Mouse (Mus musculus) cerebellum, adult 9-10 months (tissue): ENCODE measurements at regions not wholly inside any gene's neighbourhood (a gene's known extent, or its start where the extent isn't known, plus 50 kb on each side); places are given as distances from the start of the nearest gene placed in this dataset.
A peak's percentile ranks its signal among the peaks of the same experiment; 100 is the strongest.

ENCODE experiments used
- DNase-seq: peaks from one replicate; pipeline ENCODE4 v3.0.0; 2022

DNA sequence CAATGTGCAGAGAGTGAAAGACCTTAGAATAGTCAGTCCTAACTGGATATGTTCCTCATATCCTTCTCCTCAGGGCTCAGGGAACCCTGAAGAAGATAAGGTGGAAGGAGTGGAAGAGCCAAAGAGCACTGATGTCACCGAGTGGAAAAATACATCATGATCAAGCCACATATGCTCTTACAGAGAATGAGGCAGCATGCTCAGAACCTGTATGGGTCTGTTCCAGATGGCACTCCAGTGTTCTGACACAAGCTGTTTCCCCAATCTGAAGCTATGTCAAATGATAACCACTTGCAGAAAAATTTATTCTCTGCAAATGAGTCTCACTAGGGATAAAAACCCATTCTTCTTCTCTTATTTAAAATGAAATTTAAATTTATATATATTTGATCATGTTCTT is 572.6 kb upstream of the Robo2 start:
- no peak for DNase-seq

DNA sequence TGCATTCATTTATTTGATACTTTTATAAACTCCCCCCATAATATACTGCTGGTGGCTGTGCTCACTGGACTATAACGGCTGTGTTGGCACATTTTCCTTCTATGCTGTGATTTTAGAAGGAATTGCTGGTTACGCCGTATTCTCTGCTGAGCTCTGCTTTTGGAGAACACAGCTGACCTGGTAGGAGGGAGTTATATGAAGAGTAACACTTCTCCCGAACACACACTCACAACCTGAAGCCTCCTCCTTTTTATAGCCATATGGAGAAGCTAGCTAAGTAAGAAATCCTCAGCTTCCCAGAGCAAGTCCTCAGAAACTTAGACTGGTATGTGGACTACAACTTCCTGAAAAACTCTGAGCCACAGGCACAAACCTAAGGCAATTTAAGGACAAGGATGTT is 554.5 kb upstream of the Robo2 start:
- DNase-seq: no peak

DNA sequence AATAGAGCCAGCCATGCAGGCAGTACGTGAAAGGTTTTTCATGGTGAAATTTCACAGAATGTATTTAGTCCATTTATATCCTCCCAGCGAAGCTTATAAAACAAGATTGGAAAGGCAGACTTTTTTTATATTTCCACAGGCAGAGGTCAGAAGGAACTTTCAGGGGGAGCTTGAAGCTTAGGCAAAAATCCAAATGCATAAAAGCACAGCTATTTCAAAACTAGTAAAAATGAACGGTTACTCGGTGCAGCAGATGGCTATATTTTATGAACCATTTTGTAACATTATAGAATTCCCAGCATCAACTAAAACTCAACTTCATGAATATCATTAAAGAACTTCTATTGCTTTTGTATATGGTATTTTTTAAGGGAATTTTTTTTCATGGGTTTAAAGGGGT is 518.1 kb upstream of the Robo2 start:
- DNase-seq: no peak

- peak; percentile 13 for DNase-seq
Measured at GRCm38 (mm10) chr16:74900835-74901234, 489.2 kb upstream of the Robo2 start.

DNA sequence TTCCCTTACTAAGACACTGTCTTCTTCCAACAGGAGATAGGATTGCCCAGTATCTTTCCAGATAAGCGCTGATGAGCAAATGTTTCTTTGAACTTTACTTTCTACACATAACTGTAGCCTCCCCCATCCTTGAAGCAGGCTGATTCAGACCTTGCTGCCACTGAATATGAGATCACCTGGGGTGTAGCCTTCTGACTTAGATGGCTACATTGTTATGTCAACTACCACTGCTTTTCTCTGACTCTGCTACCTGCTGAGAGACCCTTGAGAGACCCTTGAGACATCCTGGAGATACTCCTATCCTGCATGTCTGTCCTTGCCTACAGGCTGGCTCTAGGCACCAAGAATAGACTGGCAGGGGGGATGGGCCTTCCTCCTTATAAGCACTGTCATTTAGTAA is 476.1 kb upstream of the Robo2 start:
- no peak for DNase-seq

DNA sequence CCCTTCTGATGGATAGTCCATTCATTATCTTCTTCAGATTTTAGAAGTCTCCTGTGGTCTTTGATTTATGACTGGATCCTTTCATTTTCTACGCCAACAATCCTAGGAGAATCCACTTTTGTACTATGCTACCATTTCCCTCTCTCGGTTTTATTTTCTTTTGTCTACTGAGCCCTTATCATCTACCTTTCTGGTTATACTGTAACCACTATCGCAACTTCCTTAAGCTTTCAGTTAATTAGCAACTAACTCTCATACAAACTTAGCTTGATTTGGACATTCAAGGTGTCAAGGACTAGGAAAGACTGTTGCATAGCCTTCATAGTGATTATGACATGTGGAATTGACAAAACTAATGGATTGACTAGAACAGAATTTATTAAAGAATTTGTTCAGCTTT is 467.0 kb upstream of the Robo2 start:
- no peak for DNase-seq

DNA sequence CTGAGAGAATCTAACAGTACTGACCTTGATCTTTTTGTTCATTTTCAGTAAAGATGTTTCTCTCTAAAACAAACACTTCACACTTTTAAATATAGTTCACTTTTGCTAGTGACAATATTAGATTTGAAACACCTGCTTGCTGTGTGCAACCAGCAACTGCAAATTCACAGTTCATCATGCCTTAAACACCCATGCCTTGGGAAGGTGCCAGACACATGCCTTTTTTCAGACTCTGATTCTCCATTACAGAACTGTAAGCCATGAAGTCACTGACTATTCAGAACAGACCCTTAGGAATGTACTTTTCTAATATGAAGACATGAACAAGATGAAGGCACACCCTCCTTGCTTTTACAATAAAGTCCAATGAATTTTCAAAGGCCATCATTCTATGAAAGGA is 462.1 kb upstream of the Robo2 start:
- DNase-seq: no peak

GRCm38 (mm10) chr16:74857752-74858151 is 446.1 kb upstream of the Robo2 start:
- peak; percentile 3 for DNase-seq

DNA sequence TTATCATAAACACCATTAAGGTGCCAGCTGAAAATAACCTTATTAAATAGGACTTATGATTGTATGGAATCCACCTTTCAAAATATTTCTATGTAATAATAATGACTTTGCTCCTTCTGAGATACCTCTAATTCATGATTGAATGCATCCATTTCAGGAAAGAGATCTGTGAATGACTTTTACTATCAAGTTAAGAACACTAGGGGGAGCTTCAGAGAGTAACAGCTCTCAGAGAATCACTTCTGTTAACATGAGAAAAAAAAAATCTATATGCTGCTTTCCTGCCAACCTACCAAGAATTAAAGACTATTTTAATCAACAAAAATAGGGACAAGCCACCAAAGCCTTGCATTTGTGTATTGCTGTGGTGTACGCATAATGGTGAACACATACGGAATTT is 428.4 kb upstream of the Robo2 start:
- DNase-seq: no peak

GRCm38 (mm10) chr16:74814386-74814785 is 402.8 kb upstream of the Robo2 start:
- DNase-seq: no peak

- DNase-seq: no peak
Measured at GRCm38 (mm10) chr16:74809154-74809825, 397.7 kb upstream of the Robo2 start.

DNA sequence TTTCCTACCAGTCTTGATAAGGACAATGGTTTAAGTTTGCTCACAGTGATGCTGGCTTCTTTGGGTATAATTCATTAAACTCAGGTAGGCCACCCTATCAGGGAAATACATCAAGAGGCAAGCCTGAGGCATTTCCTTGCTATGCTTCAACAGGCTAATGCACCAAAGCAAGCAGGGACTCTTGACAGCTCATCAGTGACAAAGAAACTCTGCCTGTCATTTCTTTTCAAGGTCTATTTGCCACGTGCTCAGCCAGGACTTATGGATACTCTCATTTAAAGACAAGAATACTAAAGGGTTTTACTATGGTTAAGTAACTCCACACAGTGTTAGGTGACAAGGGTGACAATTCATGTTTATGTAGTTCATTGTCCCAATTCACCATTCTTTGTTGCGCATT is 395.1 kb upstream of the Robo2 start:
- DNase-seq: no peak

DNA sequence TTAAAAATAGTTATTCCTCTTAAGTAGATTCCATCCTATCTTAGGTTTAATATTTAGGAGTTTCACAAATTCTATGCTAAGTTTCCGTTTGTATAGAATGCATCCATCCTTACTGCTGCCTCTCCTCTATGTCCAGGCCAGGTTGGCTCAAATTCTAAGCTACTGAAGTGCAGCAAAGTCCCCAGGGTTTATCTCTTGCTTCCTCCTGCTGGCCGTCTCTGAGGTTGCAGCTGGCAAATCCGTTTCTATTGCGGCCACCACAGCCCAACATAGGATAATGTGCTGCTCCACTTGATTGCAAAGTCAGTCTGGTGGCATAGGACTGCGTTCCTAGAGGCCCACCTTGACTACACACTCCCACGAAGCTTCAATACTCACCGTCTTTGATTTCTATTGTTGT is 389.7 kb upstream of the Robo2 start:
- no peak for DNase-seq

DNA sequence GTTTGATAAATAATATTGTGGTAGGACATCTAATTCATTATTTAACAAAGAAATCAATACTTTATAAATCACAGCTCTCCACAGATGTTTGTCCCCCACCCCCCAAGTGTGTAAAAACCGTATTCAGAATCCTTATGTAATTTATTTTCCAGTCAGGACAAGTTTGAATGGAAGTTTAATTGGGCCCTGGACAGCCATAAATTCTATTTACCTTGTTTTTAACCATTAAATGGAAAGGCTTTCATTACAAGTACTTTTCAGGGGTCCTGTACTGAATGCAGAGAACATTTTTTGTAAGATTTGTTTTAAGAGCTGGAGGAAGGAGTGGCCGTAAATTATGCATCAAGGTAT is 384.7 kb upstream of the Robo2 start:
- DNase-seq: no peak

DNA sequence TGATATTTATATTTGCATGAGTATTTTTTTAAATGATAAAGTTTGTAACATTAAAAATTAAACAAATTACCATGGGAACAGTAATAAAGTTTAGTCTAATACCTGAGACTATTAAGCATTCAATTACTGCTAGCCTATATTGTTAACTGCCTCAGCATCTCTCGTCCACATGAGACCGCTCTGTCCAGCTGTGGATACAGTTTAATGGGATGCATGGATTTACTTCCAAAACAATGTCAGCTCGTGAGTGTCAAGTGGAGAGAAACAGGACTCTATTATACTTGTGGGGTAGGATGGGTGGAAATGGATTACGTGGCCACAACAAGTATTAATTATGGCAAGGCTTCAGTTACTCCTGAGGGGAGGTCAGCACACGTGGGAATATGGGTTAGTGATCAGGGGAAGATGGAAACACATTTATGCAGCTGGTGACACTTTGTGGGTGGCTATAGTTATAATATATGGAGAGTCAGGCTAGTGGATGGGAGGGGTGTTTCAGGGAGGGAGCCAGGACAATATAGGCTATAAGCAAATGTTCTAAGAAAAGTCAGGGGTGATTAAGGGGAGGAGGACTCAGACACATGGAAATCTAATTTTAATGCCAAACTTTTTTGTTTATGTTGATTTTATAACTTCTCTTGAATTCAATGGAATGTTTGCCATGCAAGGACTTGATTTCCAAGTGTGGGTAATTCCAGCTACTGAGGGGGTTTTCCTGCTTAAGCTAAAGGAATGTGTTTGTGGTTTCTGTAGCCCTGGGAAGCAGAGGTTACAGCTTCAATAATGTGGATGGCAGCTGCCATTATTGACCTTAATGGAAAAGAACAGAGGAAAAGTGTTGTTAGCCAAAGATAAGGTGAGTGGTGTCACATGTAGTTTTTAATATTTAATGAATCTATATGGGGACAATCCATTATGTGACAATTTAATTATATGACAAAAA is 384.0 kb upstream of the Robo2 start:
- no peak for DNase-seq

GRCm38 (mm10) chr16:74785365-74786119 is 373.9 kb upstream of the Robo2 start:
- DNase-seq: no peak

DNA sequence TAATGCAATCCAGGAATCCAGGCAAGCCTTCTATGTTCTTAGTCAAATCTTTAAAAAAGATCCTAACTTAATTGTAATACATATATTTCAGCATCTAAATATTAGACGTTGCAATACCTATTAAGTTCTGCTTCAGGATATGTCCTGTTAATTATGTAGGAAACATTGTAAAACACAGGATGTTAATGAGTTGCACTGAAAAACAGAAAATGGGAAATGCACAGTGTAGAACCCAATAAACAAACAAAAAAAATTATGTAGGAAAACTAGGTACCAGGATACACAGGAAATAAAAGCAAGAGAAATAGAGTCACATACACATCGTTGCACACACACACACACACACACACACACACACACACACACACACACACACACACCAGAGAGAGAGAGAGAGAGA is 368.8 kb upstream of the Robo2 start:
- DNase-seq: no peak

- DNase-seq: no peak
Measured at GRCm38 (mm10) chr16:74768264-74768663, 356.6 kb upstream of the Robo2 start.

DNA sequence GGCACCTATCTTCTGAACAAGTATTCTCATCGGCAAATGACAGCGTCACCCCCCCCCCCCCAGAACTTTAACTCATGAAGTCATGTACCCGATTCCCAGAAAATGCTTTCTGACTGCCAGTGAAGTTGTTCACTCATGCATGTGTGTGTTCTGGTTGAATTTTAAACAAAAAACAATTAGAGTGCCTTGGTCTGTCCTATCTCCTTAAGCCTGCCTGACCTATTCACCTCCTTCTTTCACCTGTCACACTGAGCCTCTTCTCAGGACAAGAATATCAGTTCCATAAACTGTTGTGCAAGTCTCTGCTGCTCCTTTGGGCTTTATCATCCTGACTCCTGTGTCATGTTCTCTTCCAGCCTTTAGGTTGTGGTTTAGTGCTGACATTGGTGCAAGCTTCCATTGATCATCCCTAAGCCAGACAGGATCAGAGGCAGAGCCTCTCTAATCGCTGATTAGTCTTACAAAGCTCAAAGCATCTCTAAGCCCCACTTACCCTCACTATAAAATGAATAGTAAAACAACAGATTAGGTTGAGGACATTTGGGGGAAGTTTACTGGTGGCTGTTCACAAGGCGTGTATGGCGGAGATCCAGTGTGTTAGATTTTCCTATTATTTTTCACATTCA is 345.2 kb upstream of the Robo2 start:
- DNase-seq: no peak

DNA sequence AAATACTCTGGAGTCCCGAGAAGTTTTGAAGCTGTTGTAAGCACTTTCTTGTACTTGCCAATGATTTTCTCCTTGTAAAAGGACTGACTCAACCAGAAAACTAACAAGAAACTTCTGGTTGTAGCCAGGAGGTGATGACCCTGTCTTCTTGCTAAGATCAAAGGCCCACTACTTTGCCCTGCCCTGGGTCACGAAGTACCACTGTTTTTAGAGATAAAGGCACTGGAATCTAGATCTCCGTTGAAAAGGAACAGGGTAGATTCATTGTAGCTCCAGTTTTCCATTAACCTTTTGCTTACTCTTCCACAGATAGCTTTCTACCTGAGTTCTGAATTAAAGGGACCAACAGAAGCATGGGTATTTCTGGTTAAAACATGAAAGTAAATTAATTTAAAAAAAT is 339.3 kb upstream of the Robo2 start:
- DNase-seq: no peak

DNA sequence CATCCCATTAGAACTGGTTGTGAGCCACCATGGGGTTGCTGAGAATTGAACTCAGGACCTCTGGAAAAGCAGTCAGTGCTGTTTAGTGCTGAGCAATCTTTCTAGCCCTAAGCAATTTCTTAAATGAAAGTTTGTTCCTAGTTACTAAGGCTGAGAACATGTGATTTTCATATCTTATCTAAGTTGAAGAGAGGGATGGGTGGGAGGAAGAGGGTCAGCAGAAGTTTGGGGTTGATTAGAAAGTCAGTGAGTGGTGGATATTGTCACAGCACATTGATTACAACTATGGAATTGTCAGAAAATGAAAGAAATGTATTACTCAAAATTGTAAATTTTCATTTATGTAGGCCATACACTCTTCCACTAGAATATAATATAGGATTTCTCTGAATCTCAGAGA is 337.4 kb upstream of the Robo2 start:
- no peak for DNase-seq

- DNase-seq: no peak
Measured at GRCm38 (mm10) chr16:74743512-74743911, 331.9 kb upstream of the Robo2 start.
